Mouse (Mus musculus) MEL (cell line): ENCODE results near the gene Pygo2. TPM values are rescaled to one million over a fixed set of nuclear protein-coding genes. Genes with fewer than 3 reads are reported as not detected.

Experiments
- DNase-seq: peaks from one replicate; pipeline ENCODE4 v3.0.0; 2011; ENCODE audit warnings: low read depth, low spot score
- H3K27ac ChIP-seq: 2 replicates; pipeline ENCODE4 v1.5.1; 2012; ENCODE audit warnings: low read depth, mild to moderate bottlenecking, control low read depth, low read length, moderate library complexity; ENCODE audit not compliant: control insufficient read depth
- H3K27me3 ChIP-seq, 2 experiments: fragments of 150-350 bp in 1 of 2; sonication (generic) in 1 of 2; 2 replicates each; pipeline ENCODE4 v1.6.1; 2012; ENCODE audit warnings: low read length in 2 of 2, mild to moderate bottlenecking in 2 of 2, improper control_type of control experiment in 1 of 2, moderate library complexity in 1 of 2; ENCODE audit not compliant: insufficient read depth in 2 of 2, control insufficient read depth in 1 of 2
- H3K36me3 ChIP-seq, 2 experiments: 2 replicates each; pipeline ENCODE4 v1.6.1; 2012 to 2014; ENCODE audit warnings: low read length in 2 of 2, improper control_type of control experiment in 1 of 2, inconsistent platforms in 1 of 2, mild to moderate bottlenecking in 1 of 2; ENCODE audit not compliant: insufficient read depth in 2 of 2, control insufficient read depth in 1 of 2
- H3K4me1 ChIP-seq, 2 experiments: fragments of 150-350 bp in 1 of 2; sonication (generic) in 1 of 2; 2 replicates each; pipeline ENCODE4 v1.6.1; 2012; ENCODE audit warnings: low read length in 2 of 2, improper control_type of control experiment in 1 of 2, mild to moderate bottlenecking in 1 of 2; ENCODE audit not compliant: insufficient read depth in 2 of 2, control insufficient read depth in 1 of 2
- H3K4me3 ChIP-seq, 2 experiments: fragments of 150-350 bp in 1 of 2; sonication (generic) in 1 of 2; 2 replicates each; pipeline ENCODE4 v1.5.1; 2012; ENCODE audit warnings: low read depth in 2 of 2, low read length in 2 of 2, mild to moderate bottlenecking in 2 of 2, moderate library complexity in 2 of 2, control low read depth in 1 of 2, improper control_type of control experiment in 1 of 2; ENCODE audit not compliant: control insufficient read depth in 1 of 2, insufficient read depth in 1 of 2
- H3K79me2 ChIP-seq: 2 replicates; pipeline ENCODE4 v1.6.1; 2012; ENCODE audit warnings: mild to moderate bottlenecking, low read length, moderate library complexity; ENCODE audit not compliant: control insufficient read depth, poor library complexity, insufficient read depth
- H3K9ac ChIP-seq: 2 replicates; pipeline ENCODE4 v1.6.1; 2012; ENCODE audit warnings: low read depth, mild to moderate bottlenecking, control low read depth, low read length, moderate library complexity; ENCODE audit not compliant: control insufficient read depth, poor library complexity, severe bottlenecking
- H3K9me3 ChIP-seq: fragments of 150-350 bp; sonication (generic); replicated peaks from 2 replicates; pipeline ENCODE4 v1.6.1; 2012; ENCODE audit warnings: mild to moderate bottlenecking, low read length, improper control_type of control experiment, moderate library complexity; ENCODE audit not compliant: insufficient read depth
- BHLHE40 ChIP-seq: IDR thresholded peaks from 2 replicates; pipeline ENCODE4 v1.6.1; 2012; ENCODE audit warnings: low read depth, mild to moderate bottlenecking, inconsistent platforms, low read length, improper control_type of control experiment, borderline replicate concordance
- CHD1 ChIP-seq: IDR thresholded peaks from 2 replicates; pipeline ENCODE4 v1.6.1; 2012; ENCODE audit warnings: low read depth, mild to moderate bottlenecking, inconsistent platforms, low read length, improper control_type of control experiment
- EP300 ChIP-seq, 2 experiments: IDR thresholded peaks; 2 replicates each; pipeline ENCODE4 v1.6.1; 2011; ENCODE audit warnings: improper control_type of control experiment in 2 of 2, low read length in 2 of 2, low read depth in 1 of 2, mild to moderate bottlenecking in 1 of 2
- GATA1 ChIP-seq: IDR thresholded peaks from 2 replicates; pipeline ENCODE4 v1.6.1; 2011; ENCODE audit warnings: low read depth, low read length, improper control_type of control experiment
- HCFC1 ChIP-seq: IDR thresholded peaks from 2 replicates; pipeline ENCODE4 v1.6.1; 2012; ENCODE audit warnings: low read depth, mild to moderate bottlenecking, inconsistent platforms, low read length, improper control_type of control experiment, moderate library complexity
- JUND ChIP-seq: IDR thresholded peaks from 2 replicates; pipeline ENCODE4 v1.6.1; 2011; ENCODE audit warnings: low read depth, mild to moderate bottlenecking, improper control_type of control experiment, low read length
- KAT2A ChIP-seq: conservative IDR thresholded peaks from 2 replicates; pipeline ENCODE4 v1.6.1; 2012; ENCODE audit warnings: low read depth, low read length, improper control_type of control experiment, inconsistent platforms
- MAX ChIP-seq: IDR thresholded peaks from 2 replicates; pipeline ENCODE4 v1.6.1; 2011; ENCODE audit warnings: low read length, improper control_type of control experiment
- MAZ ChIP-seq: IDR thresholded peaks from 2 replicates; pipeline ENCODE4 v1.6.1; 2012; ENCODE audit warnings: low read depth, mild to moderate bottlenecking, inconsistent platforms, low read length, improper control_type of control experiment
- MYB ChIP-seq: IDR thresholded peaks from 2 replicates; pipeline ENCODE4 v1.6.1; 2011; ENCODE audit warnings: mild to moderate bottlenecking, low read depth, low read length, improper control_type of control experiment
- NELFE ChIP-seq: IDR thresholded peaks from 2 replicates; pipeline ENCODE4 v1.6.1; 2011; ENCODE audit warnings: low read depth, low read length, improper control_type of control experiment
- NRF1 ChIP-seq: IDR thresholded peaks from 2 replicates; pipeline ENCODE4 v1.6.1; 2014; ENCODE audit warnings: low read depth, mild to moderate bottlenecking, inconsistent platforms, low read length, improper control_type of control experiment, moderate library complexity; ENCODE audit not compliant: poor library complexity, insufficient read depth, severe bottlenecking
- RCOR1 ChIP-seq: IDR thresholded peaks from 2 replicates; pipeline ENCODE4 v1.6.1; 2012; ENCODE audit warnings: low read depth, mild to moderate bottlenecking, inconsistent platforms, low read length, improper control_type of control experiment
- SIN3A ChIP-seq: IDR thresholded peaks from 2 replicates; pipeline ENCODE4 v1.6.1; 2012; ENCODE audit warnings: low read length, improper control_type of control experiment, inconsistent platforms
- SMC3 ChIP-seq: IDR thresholded peaks from 2 replicates; pipeline ENCODE4 v1.6.1; 2011; ENCODE audit warnings: low read depth, low read length, improper control_type of control experiment
- TCF12 ChIP-seq: IDR thresholded peaks from 2 replicates; pipeline ENCODE4 v1.6.1; 2014; ENCODE audit warnings: low read depth, mild to moderate bottlenecking, inconsistent platforms, low read length, improper control_type of control experiment, moderate library complexity
- UBTF ChIP-seq: IDR thresholded peaks from 2 replicates; pipeline ENCODE4 v1.6.1; 2012; ENCODE audit warnings: low read depth, mild to moderate bottlenecking, inconsistent platforms, low read length, improper control_type of control experiment, moderate library complexity, borderline replicate concordance; ENCODE audit not compliant: insufficient read depth
- USF1 ChIP-seq: IDR thresholded peaks from 2 replicates; pipeline ENCODE4 v1.6.1; 2014; ENCODE audit warnings: low read depth, mild to moderate bottlenecking, inconsistent platforms, low read length, improper control_type of control experiment, moderate library complexity
- USF2 ChIP-seq, 2 experiments: IDR thresholded peaks; 2 replicates each; pipeline ENCODE4 v1.6.1; 2011 to 2012; ENCODE audit warnings: improper control_type of control experiment in 2 of 2, low read length in 2 of 2, borderline replicate concordance in 1 of 2, inconsistent platforms in 1 of 2, low read depth in 1 of 2, mild to moderate bottlenecking in 1 of 2; ENCODE audit not compliant: insufficient read depth in 1 of 2
- ZC3H11A ChIP-seq: IDR thresholded peaks from 2 replicates; pipeline ENCODE4 v1.6.1; 2012; ENCODE audit warnings: low read depth, mild to moderate bottlenecking, inconsistent platforms, low read length, improper control_type of control experiment
- ZNF384 ChIP-seq: IDR thresholded peaks from 2 replicates; pipeline ENCODE4 v1.6.1; 2012; ENCODE audit warnings: low read depth, mild to moderate bottlenecking, inconsistent platforms, low read length, improper control_type of control experiment
- polyA plus RNA-seq, 2 experiments: library from polyadenylated mRNA; stranded (reverse) in 1 of 2; unstranded in 1 of 2; fragments of >175 nt in 1 of 2; fragments of >200 nt in 1 of 2; gene quantifications; 2 replicates each; pipeline versions ENCODE4 v1.2.1 to v1.2.4; 2012; ENCODE audit warnings: low replicate concordance in 2 of 2, low read depth in 1 of 2; ENCODE audit not compliant: insufficient read length in 2 of 2, insufficient read depth in 1 of 2, missing spikeins in 1 of 2
- total RNA-seq: library from RNA; depleted of rRNA; stranded (reverse); fragments of 300-350 nt; gene quantifications from 2 replicates; pipeline ENCODE4 v1.2.3, GENCODE M21; 2012

Gene Pygo2
- total and polyA plus RNA-seq, 3 experiments, result 50.3 to 61.1 TPM; not detected in 1

- Histone ChIP-seq H3K79me2 (peaks cover 42% of the 10 kb centered on the region), H3K9ac (peak overlapping the region; percentile 3; the same call in 1 of the 2 replicates), H3K9me3 (no peaks in the 10 kb centered on the region), H3K27ac (no peak overlapping the region), H3K36me3 (peaks cover 12 to 57% of the 10 kb centered on the region in 2 experiments), H3K27me3 (no peaks in the 10 kb centered on the region), H3K4me3 (0 out of 4 replicates have a peak overlapping the region, but pooled peaks of 1 of the 2 experiments have one; percentile 12), H3K4me1 (peaks cover 27 to 57% of the 10 kb centered on the region in 2 experiments)
- TF ChIP-seq SIN3A, result peak; percentile 47; the same call in 1 of the 2 replicates
- no peak for TF ChIP-seq USF1
- TF ChIP-seq HCFC1, result 0 out of 2 replicates have a peak, but pooled peaks have one; percentile 28
- DNase-seq, result peak; percentile 83
These were observed 8.8 kb upstream of the Pygo2 start for GRCm38 (mm10) chr3:89421002-89421774.

- TF ChIP-seq USF2 (IDR thresholded peaks at IDR 0.05; ENCODE audit: borderline replicate concordance in 1 of 2, insufficient read depth in 1 of 2, low read depth in 1 of 2, low read length in 2 of 2) (no peak), RCOR1 (no peak), SIN3A (no peak), TCF12 (no peak), GATA1 (no peak), NELFE (no peak), EP300 (IDR thresholded peaks at IDR 0.05; ENCODE audit: low read depth in 1 of 2, low read length in 2 of 2) (no peak), JUND (no peak), MYB (no peak), UBTF (no peak), ZC3H11A (no peak), KAT2A (no peak), NRF1 (no peak), MAZ (no peak; the same call in 1 of the 2 replicates), MAX (no peak), BHLHE40 (no peak), ZNF384 (no peak), SMC3 (no peak), CHD1 (no peak)
- Histone ChIP-seq H3K9ac (no peak overlapping the region), H3K27ac (no peak overlapping the region), H3K4me3 (no peak overlapping the region), H3K9me3 (no peaks in the 10 kb centered on the region), H3K79me2 (peaks cover 35% of the 10 kb centered on the region), H3K36me3 (peaks cover 9 to 51% of the 10 kb centered on the region in 2 experiments), H3K27me3 (no peaks in the 10 kb centered on the region), H3K4me1 (peaks cover 25 to 51% of the 10 kb centered on the region in 2 experiments)
- no peak for DNase-seq
These were observed 8.1 kb upstream of the Pygo2 start for GRCm38 (mm10) chr3:89421810-89422473.
